Mouse (Mus musculus) ES-E14 (cell line): ENCODE results near the gene Rbm43.

Experiments
- CHD2 ChIP-seq: IDR thresholded peaks from 2 replicates; pipeline ENCODE4 v1.6.1; 2014; ENCODE audit warnings: mild to moderate bottlenecking, low read depth, low read length, inconsistent platforms
- HCFC1 ChIP-seq: IDR thresholded peaks from 2 replicates; pipeline ENCODE4 v1.6.1; 2012; ENCODE audit warnings: low read length, inconsistent platforms, borderline replicate concordance; ENCODE audit not compliant: insufficient read depth
- MAFK ChIP-seq: IDR thresholded peaks from 2 replicates; pipeline ENCODE4 v1.6.1; 2014; ENCODE audit warnings: mild to moderate bottlenecking, low read depth, low read length, inconsistent platforms; ENCODE audit not compliant: insufficient read depth
- ZC3H11A ChIP-seq: IDR thresholded peaks from 2 replicates; pipeline ENCODE4 v1.6.1; 2012; ENCODE audit warnings: low read depth, mild to moderate bottlenecking, inconsistent platforms, low read length, borderline replicate concordance
- ZNF384 ChIP-seq: IDR thresholded peaks from 2 replicates; pipeline ENCODE4 v1.6.1; 2012; ENCODE audit warnings: low read depth, low read length, inconsistent platforms

DNA sequence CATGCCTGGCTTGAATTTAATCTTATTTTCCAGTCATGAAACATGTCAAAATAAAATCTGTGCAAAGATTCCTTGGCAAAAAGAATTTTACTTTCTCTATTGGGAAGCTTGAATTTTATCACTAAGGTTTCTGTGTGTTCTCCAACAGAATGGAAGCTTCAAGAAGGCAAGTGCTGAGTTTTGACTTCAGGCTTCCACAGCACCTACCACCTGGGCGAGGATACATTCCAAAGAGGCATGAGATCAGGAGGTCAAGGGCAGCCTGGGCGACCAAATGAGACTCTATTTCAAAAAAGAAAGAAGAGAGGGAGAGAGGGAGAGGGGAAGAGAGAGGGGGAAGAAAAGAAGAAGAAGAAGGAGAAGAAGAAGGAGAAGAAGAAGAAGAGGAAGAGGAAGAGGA lies 10.8 kb upstream of the Rbm43 start:
- no peak for TF ChIP-seq ZNF384
- TF ChIP-seq MAFK, result no peak
- TF ChIP-seq HCFC1, result no peak
- no peak for TF ChIP-seq CHD2
- no peak for TF ChIP-seq ZC3H11A
